In the genomic region with DNA sequence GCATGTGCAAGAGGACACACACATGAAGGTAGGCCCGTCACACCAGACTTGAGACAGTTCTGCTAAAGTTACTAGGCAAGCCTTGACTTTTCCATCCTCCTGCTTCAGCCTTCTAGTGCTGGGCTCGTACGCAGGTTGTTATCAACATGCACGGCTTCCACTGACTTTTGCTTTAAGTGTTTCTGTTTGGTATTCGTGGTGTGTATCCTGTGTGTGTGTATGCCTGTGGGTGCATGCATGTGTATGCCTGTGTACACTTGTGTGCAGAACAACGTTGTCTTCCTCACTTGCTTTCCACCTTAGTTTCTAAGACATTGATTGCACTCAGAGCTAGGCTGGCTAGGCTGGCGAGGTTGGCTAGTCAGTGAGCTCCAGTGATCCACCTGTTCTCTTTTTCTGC, we compare ENCODE assay signal across 8 mouse cellular contexts. TPM values are rescaled to one million over a fixed set of nuclear protein-coding genes. Genes with fewer than 3 reads are reported as not detected.
DNase-seq lines count a peak whose midpoint lies in the region; ATAC-seq and TF ChIP-seq lines count a peak whose summit lies in the region.
"Had no signal": no experiment of that assay in that cellular context is flagged by ENCODE, and none has a peak within 500 bp of the region (broad histone marks: within the 10 kb centered on the region; RNA-seq: fewer than 3 reads in every experiment).

No protein-coding gene starts in this region.

- no peak for TF ChIP-seq CTCF in left cerebral cortex, adult 2 months (IDR thresholded peaks at IDR 0.05)
- no peak for TF ChIP-seq CTCF in midbrain, postnatal 0 days (IDR thresholded peaks at IDR 0.05)

- WGBS in embryonic facial prominence, embryonic 13.5 days: 87% methylated on average over 7 of the region's 7 CpGs
- 87% methylated on average over 7 of the region's 7 CpGs for WGBS in midbrain, postnatal 0 days

- no peak overlapping the region for H3K27ac ChIP-seq in left cerebral cortex, adult 2 months
- no peak overlapping the region for H3K27ac ChIP-seq in embryonic facial prominence, embryonic 13.5 days
- no peak overlapping the region for H3K27ac ChIP-seq in midbrain, postnatal 0 days (ENCODE audit: low read depth, low read length)

- no peak for DNase-seq in left cerebral cortex, adult 2 months (ENCODE audit: extremely low spot score in 1 of 2, low spot score in 2 of 2)
- no peak for DNase-seq in left cerebral cortex, postnatal 36 days (ENCODE audit: low spot score in 2 of 2)
- peak; percentile 51 for DNase-seq in induced T-regulatory cell, adult 2 months (ENCODE audit: low read depth)
- DNase-seq in midbrain, postnatal 0 days (ENCODE audit: low spot score): no peak
- no peak for DNase-seq in cerebellum, adult 18-20 months
- DNase-seq: kidney, adult 8-10 months had no signal

- H3K36me3 ChIP-seq in embryonic facial prominence, embryonic 13.5 days: no peaks in the 10 kb centered on the region
- no peaks in the 10 kb centered on the region for H3K36me3 ChIP-seq in midbrain, postnatal 0 days (ENCODE audit: insufficient read depth, low read length)

- H3K9ac ChIP-seq in embryonic facial prominence, embryonic 13.5 days: no peak overlapping the region
- H3K9ac ChIP-seq in midbrain, postnatal 0 days (replicated peaks; ENCODE audit: low read length, poor library complexity, severe bottlenecking): no peak overlapping the region

- H3K27me3 ChIP-seq in embryonic facial prominence, embryonic 13.5 days: no peaks in the 10 kb centered on the region
- no peaks in the 10 kb centered on the region for H3K27me3 ChIP-seq in midbrain, postnatal 0 days (ENCODE audit: insufficient read depth, low read length)

- H3K4me1 ChIP-seq in embryonic facial prominence, embryonic 13.5 days: peaks cover 22% of the 10 kb centered on the region
- H3K4me1 ChIP-seq in midbrain, postnatal 0 days (ENCODE audit: insufficient read depth, low read length): peaks cover 7% of the 10 kb centered on the region; the same call in 1 of the 2 replicates

- ATAC-seq in embryonic facial prominence, embryonic 13.5 days (ENCODE audit: insufficient number of reproducible peaks, insufficient read depth, low FRiP score, low TSS enrichment, low read depth): no peak
- no peak for ATAC-seq in midbrain, postnatal 0 days (ENCODE audit: low FRiP score)
- no peak for ATAC-seq in inflammation-experienced regulatory T-cells, adult 6 months

- H3K4me3 ChIP-seq in left cerebral cortex, adult 2 months: 0 out of 2 replicates have a peak overlapping the region, but pooled peaks have one; percentile 9
- H3K4me3 ChIP-seq in embryonic facial prominence, embryonic 13.5 days: no peak overlapping the region
- no peak overlapping the region; the same call in 1 of the 2 replicates for H3K4me3 ChIP-seq in midbrain, postnatal 0 days (ENCODE audit: low read depth, low read length)

- intact Hi-C loops in left cerebral cortex, adult 2 months (cut with DNase I): loop anchor here (5.0 kb wide), 1 partner anchor 82 kb away; no protein-coding TSS in a partner anchor
- intact Hi-C loops in left cerebral cortex, postnatal 36 days (cut with DNase I): no loop called here

- peak overlapping the region; percentile 80 for H3K4me2 ChIP-seq in embryonic facial prominence, embryonic 13.5 days
- peak overlapping the region; percentile 84 for H3K4me2 ChIP-seq in midbrain, postnatal 0 days (ENCODE audit: low read depth, low read length, poor library complexity, severe bottlenecking)

- no peaks in the 10 kb centered on the region for H3K9me3 ChIP-seq in embryonic facial prominence, embryonic 13.5 days
- H3K9me3 ChIP-seq in midbrain, postnatal 0 days (ENCODE audit: low read length): no peaks in the 10 kb centered on the region

RNA-seq across cellular contexts. Expression of gene Bmp2k, which starts 2.1 kb away (rescaled TPM):
- 10 to 100 TPM; 11.9 to 12.4 TPM for total RNA-seq in left cerebral cortex, adult 2 months (2021)
- total RNA-seq in left cerebral cortex, postnatal 36 days (2021): 10 to 100 TPM; 12.6 to 12.9 TPM
- polyA plus RNA-seq in embryonic facial prominence, embryonic 13.5 days (2015; fragmentation: Nextera tagmentation; extraction: Ambion mirVana): 9.4 and 10.3 TPM in 2 replicates
- total RNA-seq in midbrain, postnatal 0 days (2014; rRNA removed): 19.4 and 20.8 TPM in 2 replicates
- 8.5 and 9.5 TPM in 2 replicates for polyA plus RNA-seq in midbrain, postnatal 0 days (2015; fragmentation: Nextera tagmentation; extraction: Ambion mirVana)
- polyA plus RNA-seq in inflammation-experienced regulatory T-cells, adult 6 months (2017; shearing (Covaris generic)): 10 to 100 TPM in 2 of 3 experiments, 1 to 10 TPM in 1; 9.3 to 18.6 (median 10.8) TPM
